Mouse (Mus musculus) liver, embryonic 15.5 days (tissue): ENCODE results near the gene Cpm. TPM values are rescaled to one million over a fixed set of nuclear protein-coding genes. Genes with fewer than 3 reads are reported as not detected.

Source experiments
- polyA plus RNA-seq: library from polyadenylated mRNA; unstranded; fragments of >200 nt; fragmentation: Nextera tagmentation; extraction: Ambion mirVana; gene quantifications from 2 replicates; pipeline ENCODE4 v1.2.1, GENCODE M21; 2015

The Cpm gene
- polyA plus RNA-seq, 1 experiment from 2014 or later: 15.7 TPM

Other genes starting within 250 kb of the Cpm start
- gene Cpsf6, start 249.5 kb upstream of the Cpm start, polyA plus RNA-seq: 50.2 and 51.3 TPM in 2 replicates
- gene Mdm2, start 81.3 kb downstream of the Cpm start, polyA plus RNA-seq: 19.5 and 21.0 TPM in 2 replicates
- gene Slc35e3, start 116.9 kb downstream of the Cpm start, polyA plus RNA-seq: 2.3 and 3.0 TPM in 2 replicates
- gene Nup107, start 163.2 kb downstream of the Cpm start, polyA plus RNA-seq: 33.0 and 33.4 TPM in 2 replicates
- gene Rap1b, start 216.5 kb downstream of the Cpm start, polyA plus RNA-seq: 97.7 and 100 TPM in 2 replicates